Mouse (Mus musculus) midbrain, embryonic 16.5 days (tissue): Measurements from ENCODE around the gene Lrrc3c. TPM values are rescaled to one million over a fixed set of nuclear protein-coding genes. Genes with fewer than 3 reads are reported as not detected.

Source experiments
- ATAC-seq: fragments of 200-750 bp; cut with Nextera tagmentation; 2 replicates; pipeline ENCODE4 v1.8.0; 2017; ENCODE audit warnings: moderate TSS enrichment
- H3K27ac ChIP-seq: fragments of 300-500 bp; sonication (generic); 2 replicates; pipeline ENCODE4 v1.5.1; 2014; ENCODE audit warnings: mild to moderate bottlenecking, low read length, mixed read lengths
- H3K27me3 ChIP-seq: fragments of 300-500 bp; sonication (generic); 2 replicates; pipeline ENCODE4 v1.6.1; 2014; ENCODE audit warnings: low read depth, low read length, mixed read lengths; ENCODE audit not compliant: control insufficient read depth, insufficient read depth
- H3K36me3 ChIP-seq: fragments of 300-500 bp; sonication (generic); 2 replicates; pipeline ENCODE4 v1.6.1; 2014; ENCODE audit warnings: mild to moderate bottlenecking, low read length, moderate library complexity, mixed read lengths; ENCODE audit not compliant: control insufficient read depth, insufficient read depth
- H3K4me1 ChIP-seq: fragments of 300-500 bp; sonication (generic); 2 replicates; pipeline ENCODE4 v1.6.1; 2014; ENCODE audit warnings: mild to moderate bottlenecking, low read length, mixed read lengths; ENCODE audit not compliant: control insufficient read depth, insufficient read depth
- H3K4me2 ChIP-seq: fragments of 300-500 bp; sonication (generic); 2 replicates; pipeline ENCODE4 v1.6.1; 2014; ENCODE audit warnings: mild to moderate bottlenecking, low read length, mixed read lengths
- H3K4me3 ChIP-seq: fragments of 300-500 bp; sonication (generic); 2 replicates; pipeline ENCODE4 v1.5.1; 2014; ENCODE audit warnings: low read depth, mild to moderate bottlenecking, low read length, moderate library complexity, mixed read lengths
- H3K9ac ChIP-seq: fragments of 300-500 bp; sonication (generic); 2 replicates; pipeline ENCODE4 v1.6.1; 2014; ENCODE audit warnings: low read depth, low read length, mixed read lengths
- H3K9me3 ChIP-seq: fragments of 300-500 bp; sonication (generic); replicated peaks from 2 replicates; pipeline ENCODE4 v1.6.1; 2014; ENCODE audit warnings: mild to moderate bottlenecking, low read length, mixed read lengths; ENCODE audit not compliant: control insufficient read depth, poor library complexity, severe bottlenecking
- WGBS: fragments of 180-500 bp; shearing (Covaris S2); extraction: QIAGEN DNeasy Blood & Tissue Kit; methylation state at CpG from one replicate; pipeline ENCODE4 v1.1.7; 2014; 5-methylcytosine and 5-hydroxymethylcytosine counted together
- polyA plus RNA-seq: library from polyadenylated mRNA; unstranded; fragments of >200 nt; fragmentation: Nextera tagmentation; extraction: Ambion mirVana; gene quantifications from 2 replicates; pipeline ENCODE4 v1.2.1, GENCODE M21; 2015

The Lrrc3c gene
- polyA plus RNA-seq, 1 experiment from 2014 or later = not detected

DNA sequence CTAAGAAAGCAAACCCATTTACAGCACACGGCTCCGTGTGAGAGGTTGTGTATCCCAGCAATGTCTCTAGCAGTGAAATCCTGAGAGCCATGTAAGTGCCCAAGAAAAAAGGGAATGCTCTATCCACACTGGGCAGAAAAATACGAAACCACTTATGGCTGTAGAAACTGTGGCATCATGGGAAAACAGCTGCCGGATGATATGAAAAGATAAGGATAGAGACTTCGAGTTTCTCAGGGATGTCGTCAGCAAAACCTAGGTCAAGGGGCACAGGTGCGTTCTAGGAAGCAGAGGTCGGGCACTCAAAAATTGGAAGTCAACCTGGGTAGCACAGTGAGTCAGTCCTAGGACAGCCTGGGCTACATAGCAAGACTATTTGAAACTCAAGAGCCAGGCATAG, 8.8 kb upstream of the Lrrc3c start:
- ATAC-seq = no peak
- Histone ChIP-seq H3K27ac (no peak overlapping the region), H3K4me3 (no peak overlapping the region), H3K36me3 (no peaks in the 10 kb centered on the region), H3K4me2 (no peak overlapping the region), H3K27me3 (no peaks in the 10 kb centered on the region; the same call in 1 of the 2 replicates), H3K9ac (no peak overlapping the region), H3K4me1 (peaks cover 27% of the 10 kb centered on the region), H3K9me3 (no peaks in the 10 kb centered on the region)
- WGBS = 90% methylated on average over 8 of the region's 8 CpGs

DNA sequence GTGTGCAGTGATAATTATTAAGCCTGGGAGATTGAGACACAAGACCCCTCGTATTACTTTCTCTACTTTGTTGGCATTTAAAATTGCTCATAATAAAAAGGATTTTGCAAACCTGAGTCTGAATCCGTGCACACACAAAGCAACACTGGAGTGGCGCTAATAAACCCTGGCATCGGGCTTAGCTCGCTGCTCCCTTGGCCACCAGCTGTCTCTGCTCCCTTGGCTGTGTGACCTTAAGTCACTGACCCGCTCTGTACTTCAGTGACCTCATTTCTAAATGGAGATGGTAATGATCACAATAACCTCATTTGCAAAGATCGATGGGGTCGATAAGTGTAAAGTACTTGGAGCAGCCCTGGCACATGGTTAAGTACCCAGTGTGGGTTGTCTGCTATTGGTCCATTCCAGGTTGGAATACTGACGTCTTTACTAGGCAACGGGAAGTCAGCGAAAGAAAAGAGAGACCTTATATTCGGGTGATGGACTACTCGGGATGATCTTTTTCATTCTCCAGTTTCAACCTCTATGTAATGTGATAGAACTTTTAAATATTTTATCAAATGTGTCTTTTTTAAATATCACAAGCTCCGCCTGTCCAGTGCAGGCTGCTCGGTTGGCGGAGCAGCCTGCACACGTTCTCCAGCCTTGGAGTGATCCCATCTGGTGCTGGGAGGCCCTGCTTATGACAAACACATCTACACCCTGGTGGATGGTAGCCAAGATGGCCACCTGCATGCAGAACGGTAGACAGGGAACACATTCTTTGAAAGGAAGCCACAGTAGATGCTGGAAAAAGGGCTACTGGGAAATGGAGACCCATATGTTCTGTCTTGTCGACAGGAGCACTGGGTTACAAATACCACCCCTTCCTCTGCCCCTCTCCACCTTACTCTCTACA, 7.3 kb upstream of the Lrrc3c start:
- no peak for ATAC-seq
- H3K4me1 ChIP-seq = peaks cover 17% of the 10 kb centered on the region
- 75% methylated on average over 19 of the region's 19 CpGs for WGBS

DNA sequence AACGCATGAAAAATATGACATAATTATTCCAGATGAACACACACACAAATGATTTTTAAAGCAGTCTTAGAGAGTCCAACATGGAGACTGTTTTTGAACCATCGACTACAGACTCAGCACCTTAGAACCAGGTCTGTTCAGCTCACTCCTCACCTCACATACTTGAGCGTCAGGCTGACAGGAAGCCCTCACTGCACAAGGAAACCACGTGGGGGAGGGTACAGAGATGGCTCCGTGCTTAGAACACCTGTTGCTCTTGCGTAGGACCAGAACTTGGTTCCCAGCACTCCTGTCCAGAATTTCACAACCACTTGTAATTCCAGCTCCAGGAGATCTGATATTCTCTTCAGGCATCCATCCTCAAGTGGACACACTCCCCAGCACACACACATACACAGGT, 3.1 kb upstream of the Lrrc3c start:
- H3K36me3 ChIP-seq = no peaks in the 10 kb centered on the region
- H3K4me2 ChIP-seq = no peak overlapping the region
- peaks cover 5% of the 10 kb centered on the region for H3K27me3 ChIP-seq
- no peak overlapping the region for H3K27ac ChIP-seq
- no peaks in the 10 kb centered on the region for H3K9me3 ChIP-seq
- no peaks in the 10 kb centered on the region for H3K4me1 ChIP-seq
- H3K4me3 ChIP-seq = no peak overlapping the region
- 77% methylated on average over 6 of the region's 6 CpGs for WGBS
- H3K9ac ChIP-seq = no peak overlapping the region
- no peak for ATAC-seq

More for the DNA sequence above, 7.3 kb upstream of the Lrrc3c start:
- Histone ChIP-seq H3K4me2 (no peak overlapping the region), H3K27ac (no peak overlapping the region), H3K36me3 (no peaks in the 10 kb centered on the region), H3K27me3 (no peaks in the 10 kb centered on the region; the same call in 1 of the 2 replicates), H3K9ac (no peak overlapping the region), H3K9me3 (no peaks in the 10 kb centered on the region), H3K4me3 (no peak overlapping the region)

DNA sequence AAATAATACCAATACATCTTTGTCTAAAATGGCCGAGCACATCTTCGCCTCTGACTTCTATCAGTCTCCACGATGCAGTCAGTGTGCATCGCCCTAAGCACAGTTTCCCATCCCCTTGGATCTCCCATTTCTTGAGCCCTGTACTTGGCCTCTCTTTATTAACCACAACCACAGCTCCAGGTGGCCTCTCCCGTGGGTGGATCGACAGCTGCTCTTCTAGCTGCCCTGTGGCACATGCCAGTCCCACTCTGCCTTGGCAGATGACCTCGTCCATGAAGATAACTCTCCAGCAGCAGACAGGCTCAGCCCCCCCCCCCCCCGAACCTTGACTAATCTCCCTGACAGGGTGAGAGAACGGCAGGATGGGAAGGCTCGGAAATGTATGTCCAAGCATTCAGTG, 2.6 kb upstream of the Lrrc3c start:
- WGBS = 70% methylated on average over 10 of the region's 10 CpGs
- Histone ChIP-seq H3K27me3 (peaks cover 5% of the 10 kb centered on the region), H3K4me2 (no peak overlapping the region), H3K27ac (no peak overlapping the region), H3K4me1 (no peaks in the 10 kb centered on the region), H3K36me3 (no peaks in the 10 kb centered on the region), H3K9me3 (no peaks in the 10 kb centered on the region), H3K4me3 (no peak overlapping the region), H3K9ac (no peak overlapping the region)
- ATAC-seq = no peak

DNA sequence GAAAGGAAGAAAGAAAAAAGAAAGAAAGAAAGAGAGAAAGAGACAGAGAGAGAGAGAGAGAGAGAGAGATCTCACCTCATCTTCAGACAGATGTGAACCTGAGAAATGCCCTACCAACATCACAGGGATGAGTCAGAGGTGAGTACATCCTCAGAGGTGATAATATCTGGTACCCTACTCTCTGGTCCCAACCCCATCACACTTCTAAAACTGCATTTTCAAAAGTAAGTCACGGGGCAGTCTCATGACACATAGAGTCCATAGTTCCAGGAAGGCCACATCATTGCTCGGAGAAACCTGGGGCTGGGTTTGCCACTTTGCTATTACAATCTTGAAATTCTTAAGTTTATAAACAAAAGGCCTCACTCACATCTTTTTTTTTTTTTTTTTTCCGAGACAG, 2.1 kb upstream of the Lrrc3c start:
- Histone ChIP-seq H3K9ac (no peak overlapping the region), H3K4me2 (no peak overlapping the region), H3K4me3 (no peak overlapping the region), H3K36me3 (no peaks in the 10 kb centered on the region), H3K9me3 (no peaks in the 10 kb centered on the region), H3K27ac (no peak overlapping the region), H3K4me1 (no peaks in the 10 kb centered on the region), H3K27me3 (peaks cover 5% of the 10 kb centered on the region)
- ATAC-seq = no peak
- 85% methylated on average over 3 of the region's 3 CpGs for WGBS

DNA sequence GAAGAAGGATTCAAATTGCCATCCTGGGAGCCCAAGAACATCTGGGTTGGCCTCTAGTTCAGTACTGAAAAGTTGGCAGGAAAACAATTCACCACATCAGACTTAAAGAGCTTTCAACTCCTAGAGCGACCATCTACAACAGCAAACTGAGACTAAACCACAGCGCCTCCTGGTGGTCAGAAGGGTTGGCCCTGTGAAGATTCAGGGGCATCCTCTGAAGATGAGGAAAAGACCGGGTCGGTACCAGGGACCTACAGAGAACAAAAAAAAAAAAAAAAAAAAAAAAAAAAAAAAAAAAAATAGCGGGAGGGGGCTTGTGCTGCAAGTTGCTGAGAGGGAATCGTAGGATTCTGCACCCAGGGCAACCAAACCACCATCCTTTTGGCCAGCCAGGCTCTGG, 728 bp upstream of the Lrrc3c start:
- H3K27me3 ChIP-seq = peaks cover 8% of the 10 kb centered on the region
- no peak overlapping the region for H3K9ac ChIP-seq
- H3K4me2 ChIP-seq = no peak overlapping the region
- no peaks in the 10 kb centered on the region for H3K9me3 ChIP-seq
- no peak overlapping the region for H3K4me3 ChIP-seq
- H3K4me1 ChIP-seq = 0 out of 2 replicates have a peak, but pooled peaks cover 2% of the 10 kb centered on the region
- ATAC-seq = no peak
- H3K27ac ChIP-seq = no peak overlapping the region
- WGBS = 48% methylated on average over 6 of the region's 6 CpGs
- H3K36me3 ChIP-seq = no peaks in the 10 kb centered on the region

DNA sequence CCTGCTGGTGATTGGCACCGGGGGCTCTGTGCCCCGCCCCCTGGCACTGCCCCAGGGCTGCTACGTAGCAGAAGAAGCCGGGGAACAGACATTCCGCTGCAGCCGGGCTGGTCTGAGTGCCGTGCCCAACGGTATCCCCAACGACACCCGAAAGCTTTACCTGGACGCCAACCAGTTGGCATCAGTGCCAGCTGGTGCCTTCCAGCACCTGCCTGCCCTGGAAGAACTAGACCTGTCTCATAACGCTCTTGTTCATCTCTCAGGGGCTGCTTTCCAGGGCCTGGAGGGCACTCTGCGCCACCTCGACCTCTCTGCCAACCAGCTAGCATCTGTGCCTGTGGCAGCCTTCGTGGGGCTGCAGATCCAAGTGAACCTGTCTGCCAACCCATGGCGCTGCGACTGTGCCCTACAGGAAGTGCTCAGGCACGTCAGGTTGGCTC, 780 bp downstream of the Lrrc3c start:
- Histone ChIP-seq H3K4me2 (no peak overlapping the region), H3K27ac (no peak overlapping the region), H3K36me3 (no peaks in the 10 kb centered on the region), H3K9ac (no peak overlapping the region), H3K9me3 (no peaks in the 10 kb centered on the region), H3K27me3 (peaks cover 8% of the 10 kb centered on the region; the same call in 1 of the 2 replicates), H3K4me1 (peaks cover 2% of the 10 kb centered on the region; the same call in 1 of the 2 replicates), H3K4me3 (no peak overlapping the region)
- WGBS = 65% methylated on average over 18 of the region's 18 CpGs
- no peak for ATAC-seq

DNA sequence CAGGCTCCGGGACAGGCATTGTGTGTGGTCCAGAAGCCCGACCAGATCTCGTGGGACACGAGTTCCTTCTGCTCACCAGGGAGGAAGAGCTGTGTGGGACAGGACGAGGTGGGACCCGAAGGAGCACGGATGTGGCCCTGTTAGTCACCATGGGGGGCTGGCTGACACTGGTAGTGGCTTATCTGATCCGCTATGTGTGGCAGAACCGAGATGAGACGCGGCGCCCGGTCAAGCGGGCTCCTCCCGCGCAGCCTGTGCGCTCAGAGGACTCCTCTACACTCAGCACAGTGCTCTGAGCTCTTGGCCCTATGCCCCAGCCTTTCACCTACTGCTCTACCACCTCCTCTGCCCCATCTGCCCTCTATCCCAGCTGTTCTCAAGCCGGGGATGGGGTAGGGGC, 1.2 kb downstream of the Lrrc3c start:
- WGBS = 26% methylated on average over 18 of the region's 18 CpGs
- no peak overlapping the region for H3K9ac ChIP-seq
- H3K36me3 ChIP-seq = no peaks in the 10 kb centered on the region
- H3K27ac ChIP-seq = no peak overlapping the region
- H3K4me2 ChIP-seq = no peak overlapping the region
- H3K9me3 ChIP-seq = no peaks in the 10 kb centered on the region
- ATAC-seq = no peak
- H3K4me3 ChIP-seq = no peak overlapping the region
- peaks cover 2% of the 10 kb centered on the region; the same call in 1 of the 2 replicates for H3K4me1 ChIP-seq
- peaks cover 8% of the 10 kb centered on the region; the same call in 1 of the 2 replicates for H3K27me3 ChIP-seq

DNA sequence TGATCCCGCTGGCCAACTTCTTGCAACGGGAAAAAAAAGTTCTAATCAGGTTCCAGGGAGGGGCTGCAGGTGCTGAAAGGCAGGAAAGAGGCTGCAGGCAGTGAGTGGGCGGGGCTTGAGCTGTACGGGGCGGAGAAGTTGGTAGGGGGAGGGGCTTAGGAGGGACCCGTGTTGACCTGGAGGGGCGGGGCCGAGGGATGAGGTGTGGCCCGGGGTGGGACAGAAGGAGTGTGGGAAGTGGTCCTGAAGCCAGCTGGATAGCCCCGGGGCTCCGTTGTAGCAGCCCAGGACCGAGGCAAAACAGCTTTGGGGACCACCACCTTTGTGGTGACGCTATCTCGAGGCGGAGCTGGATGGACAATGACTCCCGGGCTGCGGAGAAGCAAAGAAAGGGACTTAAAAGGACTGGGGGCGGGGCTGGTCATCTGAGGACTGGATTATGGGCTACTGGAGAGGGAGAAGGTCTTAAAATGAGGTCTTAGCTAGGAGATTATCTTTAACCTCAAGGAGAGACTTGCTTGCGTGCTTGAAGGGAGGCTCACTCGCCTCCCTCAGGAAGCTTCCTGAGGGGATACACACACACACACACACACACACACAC, 4.1 kb downstream of the Lrrc3c start:
- Histone ChIP-seq H3K4me1 (peaks cover 2% of the 10 kb centered on the region; the same call in 1 of the 2 replicates), H3K4me3 (peak overlapping the region; percentile 32), H3K36me3 (no peaks in the 10 kb centered on the region), H3K27ac (no peak overlapping the region), H3K27me3 (peaks cover 8% of the 10 kb centered on the region; the same call in 1 of the 2 replicates), H3K9ac (0 out of 2 replicates have a peak overlapping the region, but pooled peaks have one; percentile 43), H3K4me2 (peak overlapping the region; percentile 58), H3K9me3 (no peaks in the 10 kb centered on the region)
- no peak for ATAC-seq
- 1% methylated on average over 20 of the region's 20 CpGs for WGBS
